Mouse (Mus musculus) thymus, adult 2 months (tissue): ENCODE data around the gene Inpp5a.

Source experiments
- CTCF ChIP-seq: fragments of 200-500 bp; IDR thresholded peaks from 2 replicates; pipeline ENCODE4 v1.5.1; 2012; ENCODE audit warnings: mild to moderate bottlenecking, control low read depth, low read length, moderate library complexity, borderline replicate concordance; ENCODE audit not compliant: control insufficient read depth, poor library complexity, insufficient read depth; ENCODE audit errors: extremely low read depth
- POLR2A ChIP-seq: fragments of 200-500 bp; IDR thresholded peaks from 2 replicates; pipeline ENCODE4 v1.6.1; 2012; ENCODE audit warnings: mild to moderate bottlenecking, low read length, control low read depth, moderate library complexity; ENCODE audit not compliant: control insufficient read depth, poor library complexity, insufficient read depth; ENCODE audit errors: extremely low read depth

DNA sequence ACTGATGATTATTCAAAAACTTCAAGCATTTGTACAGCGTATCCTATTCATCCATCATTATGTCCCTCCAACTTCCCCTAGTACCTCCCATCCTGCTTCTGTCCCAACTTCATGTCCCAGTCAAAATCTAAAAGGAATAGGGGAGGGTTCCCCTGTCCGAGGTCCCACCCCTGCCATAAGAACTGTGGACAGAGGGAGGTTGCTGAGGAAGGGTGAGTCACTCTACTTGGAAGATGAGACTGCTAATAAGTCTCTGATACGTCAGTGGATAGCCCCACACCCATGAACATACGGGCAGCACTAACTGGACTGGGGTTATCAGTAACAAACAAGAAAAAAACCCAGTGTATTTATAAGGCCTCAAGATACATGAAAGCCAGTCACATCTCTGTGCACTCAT is 29.0 kb upstream of the Inpp5a start:
- TF ChIP-seq CTCF (no peak), POLR2A (no peak)
